Mouse (Mus musculus): ENCODE results near the gene Stk38l. TPM values are rescaled to one million over a fixed set of nuclear protein-coding genes. Genes with fewer than 3 reads are reported as not detected.

The Stk38l gene
- polyA plus RNA-seq, 1 experiment from 2014 or later = 21.1 TPM

GRCm38 (mm10) chr6:146793527-146793926 is 68.7 kb downstream of the Stk38l start:
- peaks cover 19% of the 10 kb centered on the region for H3K4me1 ChIP-seq
- no peak overlapping the region for H3K4me3 ChIP-seq
- no peaks in the 10 kb centered on the region for H3K36me3 ChIP-seq (replicated peaks)
- no peak for DNase-seq (ENCODE audit: low spot score)
- H3K27ac ChIP-seq (replicated peaks) = no peak overlapping the region
- H3K9me3 ChIP-seq = no peaks in the 10 kb centered on the region
- H3K27me3 ChIP-seq (replicated peaks; ENCODE audit: low read depth, poor library complexity, severe bottlenecking) = peaks cover 35% of the 10 kb centered on the region
- WGBS = 47% methylated on average over 3 of the region's 3 CpGs

DNA sequence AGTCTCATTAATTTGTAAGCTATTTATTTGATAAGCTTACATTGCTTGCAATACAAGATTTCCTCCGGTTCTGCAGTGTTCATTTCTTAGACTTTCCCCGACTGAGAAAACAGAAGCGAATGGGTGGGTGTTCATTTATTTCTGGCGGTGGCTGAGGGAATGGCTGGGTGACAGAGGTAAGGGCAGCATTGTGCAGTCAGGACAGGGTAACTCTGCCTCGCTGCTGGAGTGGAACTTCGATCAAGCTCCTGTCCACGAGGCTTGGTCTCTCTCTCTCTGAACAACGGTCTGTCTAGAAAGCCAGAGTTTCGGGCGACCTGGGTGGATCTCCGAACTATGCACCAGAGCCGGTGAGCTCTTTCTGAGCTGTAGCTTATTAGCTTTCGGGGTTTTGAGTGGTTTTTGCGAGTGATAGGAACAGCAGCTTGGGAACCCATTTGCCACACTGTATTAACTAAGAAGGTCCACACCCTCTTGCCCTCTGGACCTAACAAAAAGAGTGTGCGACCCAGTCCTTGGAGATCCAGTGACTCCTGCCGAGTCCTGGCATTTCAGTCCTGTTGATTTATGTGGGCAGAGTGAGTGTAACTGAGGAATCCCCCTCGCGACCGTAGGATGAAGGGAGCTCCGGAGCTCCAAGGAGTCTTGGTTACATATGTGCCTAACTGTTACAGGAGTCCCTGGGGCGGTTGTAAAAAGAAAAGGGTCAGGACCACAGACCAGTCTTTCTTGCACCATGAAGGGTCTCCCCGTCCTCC is 70.5 kb downstream of the Stk38l start:
- Histone ChIP-seq H3K4me3 (peak overlapping the region; percentile 71), H3K36me3 (replicated peaks) (no peaks in the 10 kb centered on the region), H3K9me3 (no peaks in the 10 kb centered on the region), H3K4me1 (peaks cover 19% of the 10 kb centered on the region), H3K27ac (replicated peaks) (peak overlapping the region; percentile 80; the same call in 1 of the 2 replicates), H3K27me3 (replicated peaks; ENCODE audit: low read depth, poor library complexity, severe bottlenecking) (peaks cover 35% of the 10 kb centered on the region)
- DNase-seq (ENCODE audit: low spot score) = peak; percentile 30
- WGBS = 21% methylated on average over 22 of the region's 22 CpGs

- Histone ChIP-seq H3K4me1 (peaks cover 19% of the 10 kb centered on the region), H3K9me3 (no peaks in the 10 kb centered on the region), H3K36me3 (replicated peaks) (no peaks in the 10 kb centered on the region), H3K27me3 (replicated peaks; ENCODE audit: low read depth, poor library complexity, severe bottlenecking) (peaks cover 35% of the 10 kb centered on the region), H3K4me3 (peak within 1 kb of the TSS; percentile 71), H3K27ac (replicated peaks) (peak within 1 kb of the TSS; percentile 80)
- DNase-seq (ENCODE audit: low spot score) = peak; percentile 87
- WGBS = 1% methylated on average over 36 of the region's 36 CpGs
Observed at GRCm38 (mm10) chr6:146795924-146796545, 71.2 kb downstream of the Stk38l start, which contains the start of gene Arntl2. TSS of gene Arntl2 (plus strand) at chr6:146796055.

DNA sequence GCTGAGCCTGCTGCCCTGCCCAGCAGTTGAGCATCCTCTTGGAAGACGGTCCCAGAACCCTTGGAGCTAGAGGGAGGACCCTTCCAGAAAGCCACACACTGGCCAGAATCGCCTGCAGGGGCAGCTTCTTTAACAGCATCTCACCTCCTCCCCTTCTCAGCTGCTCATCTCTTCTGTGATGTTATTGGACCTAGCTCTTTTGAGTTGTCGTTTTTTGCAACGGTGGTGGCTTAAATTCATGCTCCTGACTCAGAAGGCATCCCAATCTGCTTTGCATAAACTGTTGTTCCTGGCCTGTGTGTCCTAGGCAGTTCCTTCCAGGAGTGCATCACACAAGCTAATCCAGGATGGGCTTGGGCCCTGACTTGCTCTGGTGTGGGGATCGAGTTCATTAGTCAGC is 72.7 kb downstream of the Stk38l start:
- DNase-seq (ENCODE audit: low spot score) = no peak
- no peaks in the 10 kb centered on the region for H3K9me3 ChIP-seq
- H3K27ac ChIP-seq (replicated peaks) = no peak overlapping the region
- H3K36me3 ChIP-seq (replicated peaks) = no peaks in the 10 kb centered on the region
- H3K4me3 ChIP-seq = no peak overlapping the region
- WGBS = 65% methylated on average over 5 of the region's 5 CpGs
- H3K27me3 ChIP-seq (replicated peaks; ENCODE audit: low read depth, poor library complexity, severe bottlenecking) = peaks cover 35% of the 10 kb centered on the region
- H3K4me1 ChIP-seq = peaks cover 19% of the 10 kb centered on the region

DNA sequence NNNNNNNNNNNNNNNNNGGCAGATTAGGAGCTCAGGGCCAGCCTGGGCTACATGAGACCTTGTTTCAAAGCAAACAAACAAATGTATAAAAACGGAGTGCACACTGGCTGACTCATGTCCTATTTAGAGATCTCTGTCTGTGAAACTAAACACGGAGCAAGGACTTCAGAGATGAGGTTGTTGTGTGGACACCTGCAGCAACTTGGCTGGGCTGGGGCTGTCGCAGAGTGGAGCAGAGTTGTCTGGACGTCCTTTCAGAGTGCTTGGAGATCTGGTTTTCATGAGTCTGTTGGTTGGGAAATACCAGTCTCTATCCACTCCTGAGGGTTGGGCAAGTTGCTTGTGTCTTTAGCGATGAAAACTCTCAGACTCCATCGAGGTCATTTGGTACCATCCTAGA is 85.2 kb downstream of the Stk38l start:
- Histone ChIP-seq H3K4me1 (peaks cover 5% of the 10 kb centered on the region), H3K9me3 (no peaks in the 10 kb centered on the region), H3K4me3 (no peak overlapping the region), H3K27me3 (replicated peaks; ENCODE audit: low read depth, poor library complexity, severe bottlenecking) (no peaks in the 10 kb centered on the region), H3K27ac (replicated peaks) (no peak overlapping the region), H3K36me3 (replicated peaks) (peaks cover 16% of the 10 kb centered on the region; the same call in 1 of the 2 replicates)
- 87% methylated on average over 6 of the region's 6 CpGs for WGBS
- no peak for DNase-seq (ENCODE audit: low spot score)

- no peaks in the 10 kb centered on the region for H3K9me3 ChIP-seq
- no peaks in the 10 kb centered on the region for H3K27me3 ChIP-seq (replicated peaks; ENCODE audit: low read depth, poor library complexity, severe bottlenecking)
- no peak overlapping the region for H3K4me3 ChIP-seq
- no peak for DNase-seq (ENCODE audit: low spot score)
- 93% methylated on average over 5 of the region's 5 CpGs for WGBS
- H3K36me3 ChIP-seq (replicated peaks) = peaks cover 13% of the 10 kb centered on the region; the same call in 1 of the 2 replicates
- no peak overlapping the region for H3K27ac ChIP-seq (replicated peaks)
- H3K4me1 ChIP-seq = no peaks in the 10 kb centered on the region
Observed at GRCm38 (mm10) chr6:146813007-146813406, 88.2 kb downstream of the Stk38l start.

- 87% methylated on average over 29 of the region's 29 CpGs for WGBS
- no peak for DNase-seq (ENCODE audit: low spot score)
- no peak overlapping the region for H3K27ac ChIP-seq (replicated peaks)
- H3K36me3 ChIP-seq (replicated peaks) = no peaks in the 10 kb centered on the region
- no peaks in the 10 kb centered on the region for H3K4me1 ChIP-seq
- H3K9me3 ChIP-seq = no peaks in the 10 kb centered on the region
- no peak overlapping the region for H3K4me3 ChIP-seq
- H3K27me3 ChIP-seq (replicated peaks; ENCODE audit: low read depth, poor library complexity, severe bottlenecking) = no peaks in the 10 kb centered on the region
Observed at GRCm38 (mm10) chr6:146820177-146820965, 95.6 kb downstream of the Stk38l start.

GRCm38 (mm10) chr6:146821958-146822357 is 97.2 kb downstream of the Stk38l start:
- Histone ChIP-seq H3K36me3 (replicated peaks) (no peaks in the 10 kb centered on the region), H3K4me3 (no peak overlapping the region)
- WGBS = 94% methylated on average over 13 of the region's 13 CpGs

DNA sequence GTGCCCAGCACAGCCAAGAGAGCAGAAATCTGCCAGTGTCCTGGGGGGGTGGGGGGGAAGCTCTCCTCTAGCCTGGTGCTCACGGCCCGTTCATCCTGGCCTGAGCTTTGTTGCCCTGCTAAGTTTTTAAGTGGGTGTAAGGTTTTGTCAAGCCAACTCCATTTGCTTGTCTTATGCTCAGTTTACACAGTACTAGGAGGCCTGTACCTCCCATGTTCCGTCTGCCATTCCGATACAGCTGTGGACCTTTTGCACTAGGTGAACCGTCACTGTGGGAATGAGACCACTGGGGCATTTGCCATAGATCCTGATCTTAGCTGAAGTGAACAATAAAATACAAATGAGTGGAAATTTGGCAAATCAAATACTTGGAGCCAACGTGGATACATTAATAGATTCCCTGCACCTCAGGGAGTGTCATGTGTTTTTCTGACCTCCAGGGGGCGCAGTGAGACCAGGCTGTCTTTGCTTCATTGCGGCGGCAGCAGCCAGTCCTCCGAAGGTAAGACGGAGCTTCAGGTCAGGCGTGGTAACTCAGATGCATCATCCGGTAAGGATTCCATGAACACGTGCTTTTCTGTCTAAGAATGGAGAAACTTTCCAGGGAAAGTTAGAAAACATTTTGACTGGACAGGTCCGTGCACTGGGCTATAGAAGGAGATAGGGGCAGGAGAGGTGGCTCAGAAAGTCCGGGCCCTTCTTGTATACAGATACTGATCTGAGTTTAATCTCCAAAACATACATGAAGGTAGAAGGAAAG is 100.1 kb downstream of the Stk38l start:
- Histone ChIP-seq H3K4me3 (no peak overlapping the region), H3K27me3 (replicated peaks; ENCODE audit: low read depth, poor library complexity, severe bottlenecking) (no peaks in the 10 kb centered on the region), H3K27ac (replicated peaks) (no peak overlapping the region), H3K4me1 (no peaks in the 10 kb centered on the region), H3K9me3 (no peaks in the 10 kb centered on the region), H3K36me3 (replicated peaks) (no peaks in the 10 kb centered on the region)
- peak; percentile 76 for DNase-seq (ENCODE audit: low spot score)
- 43% methylated on average over 16 of the region's 16 CpGs for WGBS

More at GRCm38 (mm10) chr6:146821958-146822357, 97.2 kb downstream of the Stk38l start:
- H3K4me1 ChIP-seq = no peaks in the 10 kb centered on the region
- no peaks in the 10 kb centered on the region for H3K27me3 ChIP-seq (replicated peaks; ENCODE audit: low read depth, poor library complexity, severe bottlenecking)
- H3K9me3 ChIP-seq = no peaks in the 10 kb centered on the region
- no peak for DNase-seq (ENCODE audit: low spot score)
- no peak overlapping the region for H3K27ac ChIP-seq (replicated peaks)

- Histone ChIP-seq H3K9me3 (no peaks in the 10 kb centered on the region), H3K4me1 (no peaks in the 10 kb centered on the region), H3K27me3 (replicated peaks; ENCODE audit: low read depth, poor library complexity, severe bottlenecking) (no peaks in the 10 kb centered on the region), H3K36me3 (replicated peaks) (no peaks in the 10 kb centered on the region), H3K27ac (replicated peaks) (no peak overlapping the region), H3K4me3 (no peak overlapping the region)
- no peak for DNase-seq (ENCODE audit: low spot score)
- WGBS = 77% methylated on average over 1 of the region's 1 CpGs
Observed at GRCm38 (mm10) chr6:146825487-146825773, 100.6 kb downstream of the Stk38l start.
